Mouse (Mus musculus) liver, embryonic 14.5 days (tissue): ENCODE data around the gene Vmn1r207-ps.
"Not testable (repeated sequence)": the region's sequence is repeated elsewhere in the genome, so short reads cannot be mapped to it uniquely, and the experiment has no call there.

Source experiments
- CTCF ChIP-seq: IDR thresholded peaks from 2 replicates; pipeline ENCODE4 v1.5.1; 2016; ENCODE audit warnings: antibody characterized with exemption, low read depth, control low read depth
- EP300 ChIP-seq: IDR thresholded peaks from 2 replicates; pipeline ENCODE4 v1.6.1; 2016; ENCODE audit warnings: antibody characterized with exemption, low read depth

- not testable (repeated sequence) for TF ChIP-seq CTCF, EP300
Observed at GRCm38 (mm10) chr13:22706947-22707346, 22.5 kb downstream of the Vmn1r207-ps start.
